Mouse (Mus musculus): ENCODE data around the gene Apopt1.
"Not testable (repeated sequence)": the region's sequence is repeated elsewhere in the genome, so short reads cannot be mapped to it uniquely, and the experiment has no call there.

Apopt1 gene

DNA sequence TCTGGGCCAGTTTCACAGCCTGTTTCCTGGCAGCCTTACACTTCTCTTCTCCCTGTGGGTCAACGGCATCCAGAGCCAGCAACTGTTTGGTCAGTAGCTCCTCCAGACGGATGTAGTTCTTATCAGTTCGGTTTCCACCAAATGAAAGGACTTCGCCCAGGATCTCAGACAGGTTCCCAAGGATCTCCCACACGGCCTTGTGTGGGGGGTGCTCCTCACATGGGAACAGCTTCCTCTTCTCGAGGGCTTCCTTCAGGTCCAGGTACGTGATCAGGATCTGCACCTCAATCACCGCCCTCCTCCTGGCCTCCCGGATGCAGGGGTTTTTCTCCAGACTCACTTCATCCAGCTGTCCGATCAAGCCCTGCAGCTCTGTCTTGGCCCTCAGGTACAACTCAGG lies 3.0 kb upstream of the Apopt1 start:
- DNase-seq: no peak

DNA sequence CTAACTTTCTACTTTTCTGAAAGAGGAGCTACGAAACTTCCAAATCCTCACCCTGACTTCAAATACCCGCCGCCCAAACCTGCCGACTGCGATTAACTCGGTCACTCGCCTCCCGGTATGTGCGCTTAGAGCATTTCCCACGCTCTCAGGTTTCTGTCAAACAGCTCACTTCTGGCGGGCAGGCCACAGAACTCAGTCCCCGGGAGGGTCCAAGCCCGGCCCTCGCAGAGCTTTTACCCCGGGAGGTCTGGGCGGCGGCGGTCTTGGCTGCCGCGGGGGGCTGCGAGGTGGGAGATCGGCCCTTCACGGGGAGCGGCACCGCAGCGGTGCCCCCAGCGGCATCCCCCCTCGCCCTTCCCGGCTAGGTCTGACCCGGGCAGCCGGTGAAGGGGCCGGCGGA lies 585 bp upstream of the Apopt1 start:
- DNase-seq: no peak

DNA sequence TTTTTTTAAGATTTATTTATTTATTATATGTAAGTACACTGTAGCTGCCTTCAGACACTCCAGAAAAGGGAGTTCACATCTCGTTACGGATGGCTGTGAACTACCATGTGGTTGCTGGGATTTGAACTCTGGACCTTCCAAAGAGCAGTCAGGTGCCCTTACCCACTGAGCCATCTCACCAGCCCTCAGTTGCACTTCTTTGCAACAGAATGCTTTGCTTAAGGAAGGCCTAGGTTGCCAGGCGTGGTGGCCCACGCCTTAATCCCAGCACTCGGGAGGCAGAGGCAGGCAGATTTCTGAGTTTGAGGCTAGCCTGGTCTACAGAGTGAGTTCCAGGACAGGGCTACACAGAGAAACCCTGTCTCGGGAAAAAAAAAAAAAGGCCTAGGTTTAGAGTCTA lies 819 bp downstream of the Apopt1 start:
- DNase-seq: not testable (repeated sequence)

GRCm38 (mm10) chr12:111716505-111716904 lies 3.4 kb downstream of the Apopt1 start:
- no peak for DNase-seq

- no peak for DNase-seq
These were observed 5.6 kb downstream of the Apopt1 start for GRCm38 (mm10) chr12:111718656-111719055.

GRCm38 (mm10) chr12:111720222-111720621 lies 7.2 kb downstream of the Apopt1 start:
- no peak for DNase-seq

DNA sequence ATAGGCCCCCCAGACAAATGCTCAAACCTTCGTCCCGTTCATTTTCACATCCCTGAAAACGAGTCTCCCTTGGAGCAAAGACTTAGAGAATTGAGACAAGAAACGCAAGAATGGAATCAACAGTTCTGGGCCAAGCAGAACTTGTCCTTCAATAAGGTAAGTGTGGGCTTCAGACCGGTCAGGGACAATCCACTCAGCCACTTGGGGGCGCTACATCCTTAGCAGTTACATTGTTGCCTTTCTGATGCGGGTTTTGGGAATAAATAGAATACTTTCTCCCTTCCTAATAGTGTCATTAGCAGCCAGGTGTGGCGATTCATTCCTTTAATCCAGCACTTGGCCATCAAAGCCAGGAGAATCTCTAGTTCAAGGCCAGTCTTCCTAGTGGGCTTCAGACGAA lies 9.6 kb downstream of the Apopt1 start:
- peak in 1 of 2 experiments; percentile 38 for DNase-seq

DNA sequence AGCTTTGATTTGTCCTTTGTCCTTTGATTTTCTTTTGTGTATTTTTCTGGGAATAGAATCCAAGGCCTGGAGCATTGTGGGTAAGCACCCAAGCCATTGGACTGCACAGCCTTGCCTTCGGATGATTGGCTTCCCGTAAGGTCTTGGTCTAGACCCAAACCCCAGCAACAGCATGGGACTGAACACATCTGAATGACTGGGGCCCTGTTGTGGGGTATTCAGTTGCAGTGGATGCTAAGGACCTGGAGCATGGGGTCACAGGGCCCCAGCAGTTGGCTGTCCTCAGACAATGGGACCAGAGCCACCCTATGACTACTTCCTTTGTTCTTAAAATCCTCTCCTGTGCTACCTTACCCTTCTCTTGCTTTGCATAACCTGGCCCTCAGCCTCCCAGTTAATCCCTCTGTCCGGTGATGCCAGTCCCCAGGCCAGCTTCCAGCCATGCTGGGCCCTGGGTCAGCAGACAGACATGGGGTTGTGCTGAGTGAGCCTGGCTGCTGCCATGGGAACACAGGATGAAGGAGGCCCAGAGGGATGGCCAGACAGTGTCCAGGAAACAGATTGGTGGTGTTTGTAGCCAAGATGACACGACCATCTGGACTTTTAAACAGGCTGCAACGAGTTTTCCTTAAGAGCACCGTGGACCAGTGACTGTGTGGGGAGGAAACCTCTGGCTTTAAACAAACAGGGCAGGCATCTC lies 11.7 kb downstream of the Apopt1 start:
- DNase-seq: no peak

GRCm38 (mm10) chr12:111725338-111726121 lies 12.5 kb downstream of the Apopt1 start:
- no peak for DNase-seq

DNA sequence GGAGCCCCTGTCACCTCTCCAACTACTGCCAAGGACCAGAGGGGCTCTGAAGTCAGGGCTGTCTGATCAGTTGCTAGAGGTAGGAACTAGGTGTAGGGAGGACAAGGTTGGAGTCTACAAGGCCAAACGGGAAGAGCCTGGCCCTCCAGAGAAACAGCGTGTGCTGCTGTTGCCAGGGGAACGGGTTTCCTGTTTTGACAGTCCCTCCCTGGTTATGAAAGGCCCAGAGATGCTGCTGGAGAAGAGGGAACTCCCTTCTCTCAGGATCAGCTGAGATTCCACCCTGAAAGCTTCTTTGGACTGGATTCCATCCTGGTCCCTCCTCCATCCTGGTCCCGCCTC lies 13.0 kb downstream of the Apopt1 start:
- DNase-seq: no peak

DNA sequence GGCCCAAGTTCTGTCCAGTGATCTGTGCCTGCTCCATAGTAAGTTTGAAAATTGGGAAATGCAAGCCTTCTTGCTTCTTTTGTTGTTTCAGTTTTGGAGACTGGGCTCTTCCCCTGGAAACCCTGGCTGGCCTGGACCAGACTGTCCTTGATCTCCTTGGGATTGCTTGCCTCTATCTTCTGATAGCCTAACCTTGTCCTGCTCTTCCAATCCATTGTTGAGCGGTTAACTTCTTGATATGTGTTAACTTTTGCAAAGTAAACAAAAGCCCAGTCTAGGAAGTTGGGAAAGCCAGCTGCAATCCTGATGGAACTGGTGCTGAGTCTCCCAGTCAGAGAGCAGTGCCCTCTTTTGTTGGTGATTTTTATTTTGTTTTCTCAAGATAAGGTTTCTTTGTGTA lies 14.9 kb downstream of the Apopt1 start:
- no peak for DNase-seq

DNA sequence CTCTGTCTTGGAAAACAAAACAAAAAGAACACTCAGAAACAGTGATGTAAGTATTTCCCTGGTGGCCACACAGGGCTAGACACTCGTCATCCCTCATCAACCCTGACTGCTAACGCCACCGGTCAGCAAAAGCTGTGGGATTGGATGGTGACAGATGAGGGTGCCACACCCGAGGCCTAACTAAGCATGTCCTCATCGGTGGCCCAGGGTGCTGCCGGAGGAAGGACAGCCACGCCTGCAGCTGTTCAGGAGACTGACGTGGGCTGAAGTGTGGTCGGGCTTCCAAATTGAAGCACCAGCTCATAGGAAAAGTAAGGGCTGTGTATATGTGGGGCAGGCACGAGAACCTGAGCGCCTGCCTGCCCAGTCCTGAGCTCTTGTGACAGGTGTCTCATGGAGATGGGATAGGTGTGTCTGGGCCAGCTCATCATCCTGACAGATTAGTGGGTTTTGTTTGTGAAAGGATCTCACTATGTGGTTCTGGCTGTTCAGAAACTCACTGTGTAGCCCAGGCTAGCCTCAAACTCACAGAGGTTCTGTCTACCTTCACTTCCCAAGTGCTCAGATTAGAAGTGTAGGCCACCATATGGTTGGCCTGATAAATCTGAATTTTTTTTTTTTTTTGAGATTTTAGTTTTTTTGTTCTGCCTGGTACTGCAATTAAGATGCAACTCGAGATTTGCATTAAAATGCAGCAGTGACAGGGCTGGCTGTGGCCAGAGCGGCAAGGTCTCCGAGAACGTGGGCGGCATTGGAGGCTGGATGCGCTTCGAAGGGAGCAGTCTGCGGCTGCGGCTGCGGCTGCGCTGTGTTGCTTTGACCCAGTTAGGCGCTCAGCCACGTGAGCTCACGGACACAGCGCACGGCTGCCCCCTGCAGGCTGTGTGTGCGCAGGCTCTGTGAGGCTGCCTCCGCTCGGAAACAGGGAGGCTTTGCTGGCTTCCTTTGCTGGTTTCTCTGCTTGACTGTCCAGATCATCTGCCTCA lies 19.1 kb downstream of the Apopt1 start:
- DNase-seq: peak; percentile 85 to 87

DNA sequence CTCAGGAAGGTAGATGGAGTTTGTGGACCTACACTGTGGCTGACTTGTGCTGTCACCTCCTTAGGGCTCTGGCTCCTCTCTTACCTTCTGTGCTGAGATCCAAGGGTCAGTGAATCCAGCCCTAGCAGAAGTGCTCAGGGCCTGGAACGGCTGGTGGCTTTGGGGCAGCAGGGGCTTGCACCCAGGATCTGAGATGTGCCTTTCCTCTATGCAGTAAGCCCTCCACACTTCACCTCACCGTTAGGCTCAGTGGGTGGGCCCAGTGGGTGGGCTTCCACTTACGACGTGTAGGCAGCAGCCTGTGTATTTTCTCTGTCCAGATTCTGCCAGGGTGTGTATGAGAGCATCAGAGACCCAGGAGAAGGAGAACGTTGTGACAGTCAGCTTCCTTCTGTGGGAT lies 19.9 kb downstream of the Apopt1 start:
- DNase-seq: no peak

GRCm38 (mm10) chr12:111734912-111735311 lies 21.9 kb downstream of the Apopt1 start:
- no peak for DNase-seq

DNA sequence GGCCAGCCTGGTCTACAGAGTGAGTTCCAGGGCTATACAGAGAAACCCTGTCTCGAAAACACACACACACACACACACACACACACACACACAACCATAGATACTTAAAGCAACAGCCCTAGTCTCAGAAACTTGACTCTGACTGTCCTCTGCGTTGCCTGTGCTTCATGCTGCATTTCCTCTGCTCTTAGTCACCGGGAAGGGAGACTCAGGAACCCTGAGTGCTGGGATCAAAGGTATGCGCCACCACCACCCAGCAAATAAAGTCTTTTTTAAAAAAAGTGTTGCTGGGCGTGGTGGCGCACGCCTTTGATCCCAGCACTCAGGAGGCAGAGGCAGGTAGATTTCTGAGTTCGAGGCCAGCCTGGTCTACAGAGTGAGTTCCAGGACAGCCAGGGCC lies 23.6 kb downstream of the Apopt1 start:
- DNase-seq: not testable (repeated sequence)

GRCm38 (mm10) chr12:111737370-111737769 lies 24.3 kb downstream of the Apopt1 start:
- no peak for DNase-seq

DNA sequence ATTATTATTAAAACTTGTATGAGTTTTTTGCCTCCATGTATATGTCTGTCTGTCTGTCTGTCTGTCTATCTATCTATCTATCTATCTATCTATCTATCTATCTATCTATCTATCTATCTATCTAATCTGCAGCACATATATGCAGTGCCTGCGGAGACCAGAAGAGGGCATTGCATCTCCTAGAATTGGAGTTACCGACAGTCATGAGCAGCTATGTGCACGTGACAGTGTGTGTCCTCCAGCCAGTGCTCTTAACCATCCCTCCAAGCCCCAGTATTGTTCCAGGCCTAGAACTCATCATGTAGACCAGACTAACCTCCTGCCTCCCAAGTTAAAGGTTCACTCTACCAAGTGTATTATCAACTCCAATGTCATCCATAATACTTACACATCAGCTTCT lies 25.7 kb downstream of the Apopt1 start:
- peak in 1 of 2 experiments; percentile 35 for DNase-seq

DNA sequence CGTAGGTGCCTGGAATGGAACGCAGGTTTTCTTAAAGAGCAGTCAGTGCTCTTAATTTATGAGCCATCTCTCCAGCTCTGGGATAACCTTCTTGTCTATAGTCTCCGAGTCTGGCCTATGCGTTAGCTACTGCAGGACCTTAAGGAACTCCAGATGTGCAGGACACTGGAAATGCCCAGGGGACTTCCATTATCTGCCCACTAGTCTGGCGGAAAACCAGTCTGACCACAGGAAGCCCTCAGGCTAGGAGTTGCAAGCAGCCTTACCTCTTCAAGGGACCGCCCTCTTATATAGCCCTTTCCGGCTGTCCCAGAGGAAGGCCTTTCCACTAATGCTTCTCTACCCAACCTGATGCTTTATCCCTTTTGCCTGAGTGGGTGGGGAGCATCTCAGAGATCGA lies 28.3 kb downstream of the Apopt1 start:
- DNase-seq: no peak

DNA sequence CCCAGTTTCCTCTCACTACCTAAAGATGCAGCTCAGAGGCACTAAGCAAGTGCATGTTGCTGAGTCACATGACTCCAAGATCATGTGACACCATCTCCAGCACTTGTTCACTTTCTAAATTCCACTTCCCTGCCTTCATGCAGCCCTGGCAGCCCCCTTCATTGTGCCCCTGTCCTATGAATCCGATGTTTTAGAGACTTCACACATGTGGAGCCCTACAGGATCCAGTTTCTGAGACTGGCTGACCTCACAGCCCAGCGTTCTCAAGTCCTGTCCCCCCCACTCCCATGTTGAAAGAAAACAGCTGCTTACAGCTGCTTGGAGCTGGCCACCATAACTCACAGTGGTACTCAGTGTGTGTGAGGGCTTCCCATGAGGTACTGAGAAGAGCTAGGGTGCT lies 30.4 kb downstream of the Apopt1 start:
- DNase-seq: no peak

GRCm38 (mm10) chr12:111743981-111744423 lies 30.9 kb downstream of the Apopt1 start:
- peak; percentile 10 to 28 for DNase-seq

- no peak for DNase-seq
These were observed 32.2 kb downstream of the Apopt1 start for GRCm38 (mm10) chr12:111745274-111745673.

DNA sequence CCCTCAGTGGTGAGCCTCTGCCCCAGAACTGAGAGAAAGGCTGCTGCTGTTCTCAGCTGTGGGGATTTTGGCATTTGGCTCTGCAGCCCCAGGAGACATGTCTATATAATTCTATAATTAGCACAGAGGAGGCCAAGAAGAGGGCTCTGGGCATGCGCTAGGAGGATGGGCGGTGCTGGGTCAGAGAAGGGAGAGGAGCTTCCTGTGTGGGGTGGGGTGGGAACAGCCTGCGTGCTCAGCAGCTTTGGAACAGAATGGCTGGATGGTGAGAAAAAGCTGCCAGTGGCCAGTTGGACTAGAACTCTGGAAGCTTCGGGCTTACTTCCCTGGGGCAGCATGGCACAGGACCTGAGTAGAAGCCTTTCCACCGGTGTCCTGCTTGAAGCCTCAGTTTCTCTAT lies 33.0 kb downstream of the Apopt1 start:
- DNase-seq: peak; percentile 49 to 68

DNA sequence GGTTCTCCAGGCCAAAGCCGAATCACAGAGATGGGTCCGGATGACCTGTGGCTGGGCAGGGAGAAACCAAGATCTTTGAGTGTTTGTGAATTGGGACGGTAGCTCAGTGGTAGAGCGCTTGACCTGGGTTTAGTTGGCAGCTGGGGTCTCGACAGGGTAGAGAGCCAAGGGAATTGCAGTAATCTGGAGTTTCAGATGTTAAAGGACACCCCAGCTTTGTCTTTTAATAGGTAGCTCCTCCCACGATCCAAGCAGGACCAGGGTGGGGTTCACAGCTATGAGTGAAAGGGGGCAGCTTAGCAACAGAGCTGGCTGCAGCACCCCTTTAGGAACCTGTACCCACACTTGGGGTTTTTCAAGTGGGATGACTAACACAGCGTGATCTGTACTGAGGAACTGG lies 34.4 kb downstream of the Apopt1 start:
- DNase-seq: no peak
